Mouse (Mus musculus) erythroid progenitor cell, adult 5-6 weeks (primary cell): ENCODE measurements around the gene Ccnq. TPM values are rescaled to one million over a fixed set of nuclear protein-coding genes. Genes with fewer than 3 reads are reported as not detected.
A peak's percentile ranks its signal among the peaks of the same experiment; 100 is the strongest.

Experiments used
- ATAC-seq: replicated peaks from 2 replicates; pipeline ENCODE4 v1.8.0; 2016; ENCODE audit warnings: moderate number of reproducible peaks, mild to moderate bottlenecking, moderate TSS enrichment, inconsistent platforms; ENCODE audit not compliant: poor library complexity, low FRiP score, severe bottlenecking
- total RNA-seq, 2 experiments: library from RNA; stranded (forward) in 1 of 2; stranded (reverse) in 1 of 2; fragments of 150-400 nt in 1 of 2; fragments of 186-747, 209-891 nt in 1 of 2; gene quantifications; 2 replicates each; pipeline versions ENCODE4 v1.2.3 to v1.2.4; 2015 to 2017; ENCODE audit warnings: low replicate concordance in 2 of 2

Ccnq gene
- 5.4 TPM in 1 of 2 replicates, not detected in the other for total RNA-seq (2015; ENCODE audit: low replicate concordance)
- 0.38 and 4.6 TPM in 2 replicates for total RNA-seq (2017; ENCODE audit: low replicate concordance)

GRCm38 (mm10) chr11:78750885-78751842 is at the start of gene Ccnq:
Gene Ccnq (minus strand): TSS chr11:78751729.
- ATAC-seq = peak; percentile 86

- peak; percentile 47; the same call in 1 of the 2 replicates for ATAC-seq
Measured at GRCm38 (mm10) chr11:78801094-78801493, 49.6 kb upstream of the Ccnq start.

GRCm38 (mm10) chr11:78796072-78796729 is 44.7 kb upstream of the Ccnq start:
- ATAC-seq = no peak

GRCm38 (mm10) chr11:78793116-78793515 is 41.6 kb upstream of the Ccnq start:
- no peak for ATAC-seq

GRCm38 (mm10) chr11:78792465-78792864 is 40.9 kb upstream of the Ccnq start:
- no peak for ATAC-seq

- ATAC-seq = no peak
Measured at GRCm38 (mm10) chr11:78792055-78792454, 40.5 kb upstream of the Ccnq start.

GRCm38 (mm10) chr11:78791582-78791981 is 40.1 kb upstream of the Ccnq start:
- no peak for ATAC-seq

GRCm38 (mm10) chr11:78789370-78790060 is 38.0 kb upstream of the Ccnq start:
- ATAC-seq = no peak

- ATAC-seq = no peak
Measured at GRCm38 (mm10) chr11:78786013-78786431, 34.5 kb upstream of the Ccnq start.

GRCm38 (mm10) chr11:78782791-78783347 is 31.3 kb upstream of the Ccnq start:
- no peak for ATAC-seq

- no peak for ATAC-seq
Measured at GRCm38 (mm10) chr11:78782326-78782725, 30.8 kb upstream of the Ccnq start.

GRCm38 (mm10) chr11:78780571-78780970 is 29.0 kb upstream of the Ccnq start:
- ATAC-seq = no peak

GRCm38 (mm10) chr11:78780002-78780401 is 28.5 kb upstream of the Ccnq start:
- no peak for ATAC-seq

- no peak for ATAC-seq
Measured at GRCm38 (mm10) chr11:78777851-78778680, 26.5 kb upstream of the Ccnq start.

GRCm38 (mm10) chr11:78771751-78772283 is 20.3 kb upstream of the Ccnq start:
- ATAC-seq = no peak

GRCm38 (mm10) chr11:78770436-78770835 is 18.9 kb upstream of the Ccnq start:
- ATAC-seq = no peak

GRCm38 (mm10) chr11:78768778-78769177 is 17.2 kb upstream of the Ccnq start:
- no peak for ATAC-seq

GRCm38 (mm10) chr11:78766069-78766830 is 14.7 kb upstream of the Ccnq start:
- ATAC-seq = no peak
